Mouse (Mus musculus): ENCODE measurements at regions not wholly inside any gene's neighbourhood (a gene's known extent, or its start where the extent isn't known, plus 50 kb on each side); places are given as distances from the start of the nearest gene placed in this dataset.
A peak's percentile ranks its signal among the peaks of the same experiment; 100 is the strongest.
"Not testable (repeated sequence)": the region's sequence is repeated elsewhere in the genome, so short reads cannot be mapped to it uniquely, and the experiment has no call there.

- no peak for DNase-seq (ENCODE audit: low spot score)
Measured at GRCm38 (mm10) chr5:3247333-3247732, 94.0 kb upstream of the Cdk6 start.

GRCm38 (mm10) chr5:3250273-3250672 is 91.0 kb upstream of the Cdk6 start:
- DNase-seq (ENCODE audit: low spot score), result no peak

DNA sequence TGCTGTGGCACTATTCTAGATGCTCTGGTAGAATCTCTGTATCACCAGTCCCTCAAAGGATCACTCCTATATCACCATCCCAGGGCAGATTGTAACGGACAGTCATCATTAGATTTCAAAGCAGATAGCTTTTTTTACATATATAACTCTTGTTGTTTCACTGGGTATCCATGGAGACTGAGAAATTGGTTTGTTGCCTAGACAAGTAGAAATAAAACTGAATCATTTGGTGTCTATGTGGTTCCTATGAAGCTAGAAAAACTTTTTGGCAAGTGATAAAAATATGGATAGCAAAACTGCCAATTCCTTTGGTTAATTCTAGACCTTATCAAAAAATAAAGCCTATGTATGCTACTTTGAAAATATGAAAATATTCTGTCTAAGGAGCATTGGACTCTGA is 81.0 kb upstream of the Cdk6 start:
- no peak for DNase-seq (ENCODE audit: low spot score)

DNA sequence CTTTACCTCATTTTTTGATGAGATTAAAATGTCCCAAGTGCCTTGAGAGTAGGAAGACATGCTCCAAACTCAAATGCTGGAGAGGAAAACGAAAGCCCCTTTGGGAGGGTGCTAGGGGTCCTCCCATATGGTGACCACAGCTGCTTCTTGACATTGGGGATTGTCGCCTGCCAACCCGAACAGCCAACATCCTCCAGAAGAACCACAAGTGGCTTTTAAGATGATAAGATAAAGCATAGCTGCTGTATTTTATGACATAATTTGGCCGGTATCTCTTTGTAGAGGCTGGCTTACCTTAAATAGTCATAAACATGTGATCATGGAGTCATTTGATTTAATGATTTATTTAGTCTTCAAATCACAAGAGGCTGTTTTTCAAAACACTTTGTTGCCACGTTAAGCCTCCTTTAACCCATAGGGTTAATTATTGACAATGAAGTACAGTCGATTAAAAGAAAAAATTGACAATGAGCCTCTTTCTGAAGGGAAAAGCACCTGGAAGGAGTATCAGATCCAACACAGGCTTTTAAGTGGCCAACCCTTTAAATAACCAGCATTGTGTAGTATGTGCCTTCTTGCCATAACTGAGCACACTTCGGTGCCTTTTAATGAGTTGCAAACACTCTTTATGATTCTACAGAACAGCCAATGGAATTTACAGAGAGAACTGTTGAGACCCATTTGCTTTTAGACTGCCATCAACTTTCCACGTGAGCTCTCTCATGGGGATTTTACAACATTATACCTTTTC is 76.1 kb upstream of the Cdk6 start:
- not testable (repeated sequence) for DNase-seq (ENCODE audit: low spot score)

DNA sequence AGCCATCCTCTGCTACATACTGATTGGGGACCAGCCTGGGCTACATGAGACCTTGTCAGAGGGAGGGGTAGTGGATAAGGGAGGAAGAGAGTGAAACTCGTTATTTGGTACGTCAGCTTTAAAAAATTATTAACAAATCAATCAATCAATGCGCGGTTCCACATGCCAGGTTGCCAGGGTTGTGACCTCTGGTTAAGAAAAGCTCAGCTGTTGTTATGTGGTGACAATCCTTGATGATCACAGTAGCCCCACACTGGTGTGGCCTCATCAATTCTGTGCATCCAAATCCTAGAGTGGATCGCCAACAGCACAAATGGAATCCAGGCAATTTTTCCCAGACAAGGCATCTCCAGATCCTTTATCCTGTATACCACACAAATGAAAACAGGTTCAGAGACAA is 74.3 kb upstream of the Cdk6 start:
- no peak for DNase-seq (ENCODE audit: low spot score)

GRCm38 (mm10) chr5:3269760-3270159 is 71.5 kb upstream of the Cdk6 start:
- no peak for DNase-seq (ENCODE audit: low spot score)

DNA sequence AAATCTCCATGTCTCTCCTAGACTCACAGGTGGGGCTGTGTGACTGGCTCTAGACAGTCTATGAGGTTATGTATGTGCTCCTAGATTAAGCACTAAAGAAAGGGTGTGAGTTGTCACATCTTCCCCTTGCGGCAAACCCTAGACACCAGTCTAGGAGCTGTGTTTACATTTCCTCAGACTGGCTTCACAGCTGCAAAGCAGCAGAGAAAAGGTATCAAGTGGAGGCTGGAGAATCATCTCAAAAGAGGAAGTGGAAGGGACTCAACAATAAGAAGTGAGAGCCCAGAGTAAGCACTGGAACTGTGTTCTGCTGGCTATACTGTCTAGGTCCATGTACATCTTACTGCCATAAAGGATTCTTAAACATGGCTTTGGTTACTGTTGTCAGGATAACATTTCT is 68.1 kb upstream of the Cdk6 start:
- DNase-seq (ENCODE audit: low spot score), result not testable (repeated sequence)

- DNase-seq (ENCODE audit: low spot score), result not testable (repeated sequence)
Measured at GRCm38 (mm10) chr5:3277241-3277640, 64.0 kb upstream of the Cdk6 start.

- DNase-seq (ENCODE audit: low spot score), result not testable (repeated sequence)
Measured at GRCm38 (mm10) chr5:3278956-3279355, 62.3 kb upstream of the Cdk6 start.

GRCm38 (mm10) chr5:3281911-3282506 is 59.3 kb upstream of the Cdk6 start:
- DNase-seq (ENCODE audit: low spot score), result not testable (repeated sequence)

GRCm38 (mm10) chr5:3283083-3283482 is 58.2 kb upstream of the Cdk6 start:
- DNase-seq (ENCODE audit: low spot score), result no peak

- DNase-seq (ENCODE audit: low spot score), result not testable (repeated sequence)
Measured at GRCm38 (mm10) chr5:3284335-3284734, 57.0 kb upstream of the Cdk6 start.

GRCm38 (mm10) chr5:3289991-3290417 is 51.3 kb upstream of the Cdk6 start:
- peak; percentile 15 for DNase-seq (ENCODE audit: low spot score)

Measured in retina, embryonic 14.5 days (tissue).